Mouse (Mus musculus): ENCODE measurements around the gene Cluap1. TPM values are rescaled to one million over a fixed set of nuclear protein-coding genes. Genes with fewer than 3 reads are reported as not detected.

Gene Cluap1
- total RNA-seq, 1 experiment = 12.6 TPM

GRCm38 (mm10) chr16:3982173-3982572, 73.6 kb downstream of the Cluap1 start:
- DNase-seq (ENCODE audit: low read depth, low spot score) = no peak
- peaks cover 0 to 6% of the 10 kb centered on the region in 2 experiments; a peak in 2 of 4 replicates for H3K4me1 ChIP-seq (ENCODE audit: control insufficient read depth in 2 of 2, insufficient read depth in 2 of 2, low read length in 2 of 2, poor library complexity in 1 of 2)
- TF ChIP-seq ZC3H11A (IDR thresholded peaks at IDR 0.05; ENCODE audit: borderline replicate concordance, low read depth, low read length) = no peak
- no peak for TF ChIP-seq HCFC1 (IDR thresholded peaks at IDR 0.05; ENCODE audit: borderline replicate concordance, insufficient read depth, low read length)
- TF ChIP-seq CHD2 (IDR thresholded peaks at IDR 0.05; ENCODE audit: low read depth, low read length) = no peak
- TF ChIP-seq MAFK (IDR thresholded peaks at IDR 0.05; ENCODE audit: insufficient read depth, low read depth, low read length) = no peak
- no peak for TF ChIP-seq ZNF384 (IDR thresholded peaks at IDR 0.05; ENCODE audit: low read depth, low read length)
- no peaks in the 10 kb centered on the region for H3K9me3 ChIP-seq (ENCODE audit: control insufficient read depth, insufficient read depth, low read depth, low read length)
- peaks cover 58% of the 10 kb centered on the region for H3K36me3 ChIP-seq (ENCODE audit: control insufficient read depth, insufficient read depth, low read length, poor library complexity, severe bottlenecking)
- in situ Hi-C loops (cut with MboI; ENCODE audit: low sequenced_read_pairs in 2 of 2, unreplicated experiment in 2 of 2) = no loop called here
- H3K9ac ChIP-seq (ENCODE audit: insufficient read depth, low read depth, low read length, poor library complexity, severe bottlenecking) = no peak overlapping the region
- no peak overlapping the region for H3K27ac ChIP-seq (ENCODE audit: insufficient read depth, low read depth, low read length, poor library complexity, severe bottlenecking)
- no peak overlapping the region for H3K4me3 ChIP-seq (ENCODE audit: insufficient read depth in 1 of 2, low read depth in 1 of 2, low read length in 2 of 2, poor library complexity in 1 of 2, severe bottlenecking in 1 of 2)

GRCm38 (mm10) chr16:3983146-3983700, 74.6 kb downstream of the Cluap1 start:
- peaks cover 64% of the 10 kb centered on the region for H3K36me3 ChIP-seq (ENCODE audit: control insufficient read depth, insufficient read depth, low read length, poor library complexity, severe bottlenecking)
- TF ChIP-seq ZNF384 (IDR thresholded peaks at IDR 0.05; ENCODE audit: low read depth, low read length) (no peak), CHD2 (IDR thresholded peaks at IDR 0.05; ENCODE audit: low read depth, low read length) (no peak), HCFC1 (IDR thresholded peaks at IDR 0.05; ENCODE audit: borderline replicate concordance, insufficient read depth, low read length) (no peak), MAFK (IDR thresholded peaks at IDR 0.05; ENCODE audit: insufficient read depth, low read depth, low read length) (no peak), ZC3H11A (IDR thresholded peaks at IDR 0.05; ENCODE audit: borderline replicate concordance, low read depth, low read length) (no peak)
- no peak overlapping the region for H3K9ac ChIP-seq (ENCODE audit: insufficient read depth, low read depth, low read length, poor library complexity, severe bottlenecking)
- H3K4me3 ChIP-seq (ENCODE audit: insufficient read depth in 1 of 2, low read depth in 1 of 2, low read length in 2 of 2, poor library complexity in 1 of 2, severe bottlenecking in 1 of 2) = no peak overlapping the region
- no peak for DNase-seq (ENCODE audit: low read depth, low spot score)
- H3K4me1 ChIP-seq (ENCODE audit: control insufficient read depth in 2 of 2, insufficient read depth in 2 of 2, low read length in 2 of 2, poor library complexity in 1 of 2) = peaks cover 0 to under 1% of the 10 kb centered on the region in 2 experiments; a peak in 1 of 4 replicates
- H3K9me3 ChIP-seq (ENCODE audit: control insufficient read depth, insufficient read depth, low read depth, low read length) = no peaks in the 10 kb centered on the region
- no peak overlapping the region for H3K27ac ChIP-seq (ENCODE audit: insufficient read depth, low read depth, low read length, poor library complexity, severe bottlenecking)
- in situ Hi-C loops (cut with MboI; ENCODE audit: low sequenced_read_pairs in 2 of 2, unreplicated experiment in 2 of 2) = no loop called here

- DNase-seq (ENCODE audit: low read depth, low spot score) = no peak
- Histone ChIP-seq H3K9me3 (ENCODE audit: control insufficient read depth, insufficient read depth, low read depth, low read length) (no peaks in the 10 kb centered on the region), H3K36me3 (ENCODE audit: control insufficient read depth, insufficient read depth, low read length, poor library complexity, severe bottlenecking) (peaks cover 63% of the 10 kb centered on the region), H3K27ac (ENCODE audit: insufficient read depth, low read depth, low read length, poor library complexity, severe bottlenecking) (no peak overlapping the region), H3K4me1 (ENCODE audit: control insufficient read depth in 2 of 2, insufficient read depth in 2 of 2, low read length in 2 of 2, poor library complexity in 1 of 2) (no peaks in the 10 kb centered on the region), H3K4me3 (ENCODE audit: insufficient read depth in 1 of 2, low read depth in 1 of 2, low read length in 2 of 2, poor library complexity in 1 of 2, severe bottlenecking in 1 of 2) (no peak overlapping the region), H3K9ac (ENCODE audit: insufficient read depth, low read depth, low read length, poor library complexity, severe bottlenecking) (no peak overlapping the region)
- no peak for TF ChIP-seq MAFK (IDR thresholded peaks at IDR 0.05; ENCODE audit: insufficient read depth, low read depth, low read length)
- TF ChIP-seq ZC3H11A (IDR thresholded peaks at IDR 0.05; ENCODE audit: borderline replicate concordance, low read depth, low read length) = no peak
- no peak for TF ChIP-seq ZNF384 (IDR thresholded peaks at IDR 0.05; ENCODE audit: low read depth, low read length)
- no peak for TF ChIP-seq HCFC1 (IDR thresholded peaks at IDR 0.05; ENCODE audit: borderline replicate concordance, insufficient read depth, low read length)
- TF ChIP-seq CHD2 (IDR thresholded peaks at IDR 0.05; ENCODE audit: low read depth, low read length) = no peak
- in situ Hi-C loops (cut with MboI; ENCODE audit: low sequenced_read_pairs in 2 of 2, unreplicated experiment in 2 of 2) = no loop called here
Observed at GRCm38 (mm10) chr16:3988410-3988809, 79.8 kb downstream of the Cluap1 start.

Other genes starting within 250 kb of the Cluap1 start
- not detected in 2 replicates for gene Mefv, start 190.7 kb upstream of the Cluap1 start, total RNA-seq (2012; rRNA removed)
- gene Zfp263, start 164.7 kb upstream of the Cluap1 start, total RNA-seq (2012; rRNA removed) = 25.4 and 27.5 TPM in 2 replicates
- gene Olfr15, start 77.9 kb upstream of the Cluap1 start, total RNA-seq (2012; rRNA removed) = not detected in 2 replicates
- 0.85 and 1.0 TPM in 2 replicates for gene Zfp174, start 61.5 kb upstream of the Cluap1 start, total RNA-seq (2012; rRNA removed)
- gene Naa60, start 36.4 kb upstream of the Cluap1 start, total RNA-seq (2012; rRNA removed) = 16.8 and 17.4 TPM in 2 replicates
- 8.7 and 10.7 TPM in 2 replicates for gene Zfp597, start 24.2 kb upstream of the Cluap1 start, total RNA-seq (2012; rRNA removed)
- gene Gm20695, start 24.2 kb upstream of the Cluap1 start, total RNA-seq (2012; rRNA removed) = 1.1 TPM in 1 of 2 replicates, not detected in the other
- 1.5 and 1.7 TPM in 2 replicates for gene 1700037C18Rik, start 112 bp upstream of the Cluap1 start, total RNA-seq (2012; rRNA removed)
- gene Nlrc3, start 67.8 kb downstream of the Cluap1 start, total RNA-seq (2012; rRNA removed) = 2.1 and 2.3 TPM in 2 replicates
- gene Slx4, start 95.0 kb downstream of the Cluap1 start, total RNA-seq (2012; rRNA removed) = 36.9 and 40.5 TPM in 2 replicates
- gene Dnase1, start 128.1 kb downstream of the Cluap1 start, total RNA-seq (2012; rRNA removed) = 1.0 and 1.1 TPM in 2 replicates
- gene Trap1, start 169.0 kb downstream of the Cluap1 start, total RNA-seq (2012; rRNA removed) = 157 and 174 TPM in 2 replicates

Measured in ES-E14 (cell line).